Comparison of ENCODE assay signal across 13 mouse cellular contexts in the genomic region with DNA sequence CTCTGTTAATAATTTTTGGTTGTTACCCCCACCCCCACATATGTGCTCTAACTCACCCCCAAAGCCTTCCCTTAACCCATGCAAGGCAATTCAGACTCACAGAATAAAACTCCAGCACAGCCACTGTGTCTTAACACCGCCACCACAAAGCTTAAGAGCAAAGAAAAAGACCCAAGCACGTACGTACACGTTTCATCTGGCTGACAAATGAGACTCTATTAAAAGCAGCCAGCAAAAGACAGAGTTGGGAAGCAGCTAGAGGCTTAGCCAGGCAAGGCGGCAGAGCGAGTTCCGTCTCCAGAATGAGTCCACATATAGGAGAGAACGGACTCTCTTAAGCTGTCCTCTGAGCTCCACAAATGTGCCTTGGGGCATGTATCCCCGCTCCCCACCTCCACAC. TPM values are rescaled to one million over a fixed set of nuclear protein-coding genes. Genes with fewer than 3 reads are reported as not detected.
A peak's percentile ranks its signal among the peaks of the same experiment; 100 is the strongest.
DNase-seq lines count a peak whose midpoint lies in the region; ATAC-seq and TF ChIP-seq lines count a peak whose summit lies in the region.
"Had no signal": no experiment of that assay in that cellular context is flagged by ENCODE, and none has a peak within 500 bp of the region (broad histone marks: within the 10 kb centered on the region; RNA-seq: fewer than 3 reads in every experiment).

No protein-coding gene starts in this region.

- H3K4me2 ChIP-seq in heart, embryonic 11.5 days = no peak overlapping the region
- no peak overlapping the region for H3K4me2 ChIP-seq in intestine, embryonic 16.5 days (ENCODE audit: low read depth, low read length)

- H3K4me1 ChIP-seq in heart, embryonic 11.5 days (ENCODE audit: control insufficient read depth, insufficient read depth, low read length) = peaks cover 58% of the 10 kb centered on the region
- no peaks in the 10 kb centered on the region for H3K4me1 ChIP-seq in liver, adult 2 months (ENCODE audit: control insufficient read depth, insufficient read depth, low read length)
- H3K4me1 ChIP-seq in embryonic facial prominence, embryonic 10.5 days = peaks cover 66% of the 10 kb centered on the region
- peaks cover 17% of the 10 kb centered on the region for H3K4me1 ChIP-seq in small intestine, adult 2 months (ENCODE audit: control insufficient read depth, insufficient read depth, insufficient read length, low read length)
- H3K4me1 ChIP-seq in intestine, embryonic 16.5 days (ENCODE audit: control insufficient read depth, insufficient read depth, low read length) = peaks cover 13% of the 10 kb centered on the region

- H3K27me3 ChIP-seq in heart, embryonic 11.5 days (ENCODE audit: control insufficient read depth, insufficient read depth, low read length) = no peaks in the 10 kb centered on the region
- no peaks in the 10 kb centered on the region for H3K27me3 ChIP-seq in liver, adult 2 months (ENCODE audit: control insufficient read depth, insufficient read depth, low read length)
- H3K27me3 ChIP-seq in embryonic facial prominence, embryonic 10.5 days (replicated peaks; ENCODE audit: low read depth, poor library complexity, severe bottlenecking) = no peaks in the 10 kb centered on the region
- no peaks in the 10 kb centered on the region for H3K27me3 ChIP-seq in small intestine, adult 2 months (ENCODE audit: control insufficient read depth, insufficient read depth, low read length)
- H3K27me3 ChIP-seq in intestine, embryonic 16.5 days (replicated peaks; ENCODE audit: control insufficient read depth, insufficient read depth, low read length) = no peaks in the 10 kb centered on the region

- H3K36me3 ChIP-seq in heart, embryonic 11.5 days (ENCODE audit: control insufficient read depth, insufficient read depth, low read length) = no peaks in the 10 kb centered on the region
- no peaks in the 10 kb centered on the region for H3K36me3 ChIP-seq in liver, adult 2 months (ENCODE audit: control insufficient read depth, insufficient read depth, low read length)
- H3K36me3 ChIP-seq in embryonic facial prominence, embryonic 10.5 days (replicated peaks) = no peaks in the 10 kb centered on the region
- H3K36me3 ChIP-seq in small intestine, adult 2 months (ENCODE audit: control insufficient read depth, insufficient read depth, low read length) = no peaks in the 10 kb centered on the region
- no peaks in the 10 kb centered on the region for H3K36me3 ChIP-seq in intestine, embryonic 16.5 days (ENCODE audit: control insufficient read depth, insufficient read depth, low read length)

- WGBS in heart, embryonic 11.5 days (ENCODE audit: insufficient replicate concordance) = 73% methylated on average over 9 of the region's 9 CpGs
- WGBS in liver, adult 2 months = 92% methylated on average over 9 of the region's 9 CpGs
- WGBS in embryonic facial prominence, embryonic 10.5 days = 71% methylated on average over 9 of the region's 9 CpGs
- WGBS in small intestine, adult 2 months = 88% methylated on average over 9 of the region's 9 CpGs
- 69% methylated on average over 9 of the region's 9 CpGs for whole genome bisulfite sequencing in intestine, embryonic 16.5 days

- no peak overlapping the region for H3K4me3 ChIP-seq in heart, embryonic 11.5 days (ENCODE audit: low read depth, low read length)
- no peak overlapping the region for H3K4me3 ChIP-seq in liver, adult 2 months (ENCODE audit: insufficient read depth, low read depth, low read length)
- no peak overlapping the region for H3K4me3 ChIP-seq in embryonic facial prominence, embryonic 10.5 days
- H3K4me3 ChIP-seq in small intestine, adult 2 months (ENCODE audit: low read depth, low read length) = no peak overlapping the region
- no peak overlapping the region for H3K4me3 ChIP-seq in intestine, embryonic 16.5 days (ENCODE audit: low read length)
- H3K4me3 ChIP-seq: erythroblast, embryonic 14.5 days had no signal

- H3K9me3 ChIP-seq in heart, embryonic 11.5 days (replicated peaks; ENCODE audit: control insufficient read depth, low read length) = no peaks in the 10 kb centered on the region
- H3K9me3 ChIP-seq in embryonic facial prominence, embryonic 10.5 days = no peaks in the 10 kb centered on the region
- H3K9me3 ChIP-seq in intestine, embryonic 16.5 days (ENCODE audit: control insufficient read depth, low read length) = no peaks in the 10 kb centered on the region

- peak overlapping the region; percentile 36; the same call in 1 of the 2 replicates for H3K27ac ChIP-seq in heart, embryonic 11.5 days (ENCODE audit: low read depth, low read length)
- H3K27ac ChIP-seq in liver, adult 2 months (replicated peaks; ENCODE audit: insufficient read depth, low read depth, low read length) = peak overlapping the region; percentile 12; the same call in 1 of the 2 replicates
- H3K27ac ChIP-seq in embryonic facial prominence, embryonic 10.5 days (replicated peaks) = peak overlapping the region; percentile 0; the same call in 1 of the 2 replicates
- peak overlapping the region; percentile 34 for H3K27ac ChIP-seq in small intestine, adult 2 months (ENCODE audit: insufficient read depth, low read depth, low read length)
- no peak overlapping the region for H3K27ac ChIP-seq in intestine, embryonic 16.5 days (ENCODE audit: low read length)

- H3K9ac ChIP-seq in heart, embryonic 11.5 days (ENCODE audit: low read depth, low read length) = peak overlapping the region; percentile 16; the same call in 1 of the 2 replicates
- no peak overlapping the region for H3K9ac ChIP-seq in liver, adult 2 months (ENCODE audit: low read depth, low read length)
- no peak overlapping the region for H3K9ac ChIP-seq in intestine, embryonic 16.5 days (ENCODE audit: low read depth, low read length)

- no peak for TF ChIP-seq POLR2A in liver, adult 2 months (IDR thresholded peaks at IDR 0.05; ENCODE audit: extremely low read depth, insufficient read depth, low read length)
- no peak for TF ChIP-seq POLR2A in small intestine, adult 2 months (IDR thresholded peaks at IDR 0.05; ENCODE audit: low read depth, low read length)

- ATAC-seq in heart, embryonic 11.5 days (replicated peaks; ENCODE audit: insufficient number of reproducible peaks, low FRiP score, low TSS enrichment) = no peak
- ATAC-seq in intestine, embryonic 16.5 days = no peak
- ATAC-seq in activated CD4-positive, CD25-positive, alpha-beta regulatory T cell, adult 4 months = no peak

- no peak for TF ChIP-seq CTCF in liver, adult 2 months (IDR thresholded peaks at IDR 0.05; ENCODE audit: low read depth, low read length)
- TF ChIP-seq CTCF in small intestine, adult 2 months (IDR thresholded peaks at IDR 0.05; ENCODE audit: extremely low read depth, insufficient read length, insufficient replicate concordance, low read depth, low read length) = no peak

- no peaks in the 10 kb centered on the region for H3K79me2 ChIP-seq in liver, adult 2 months (ENCODE audit: control insufficient read depth, insufficient read depth, low read length)

- no peak for DNase-seq in heart, adult 9 months (ENCODE audit: low spot score in 2 of 2)
- no peak for DNase-seq in liver, adult 2 months (ENCODE audit: extremely low read depth, low read depth, low spot score)
- no peak for DNase-seq in liver
- DNase-seq in embryonic facial prominence, embryonic 10.5 days (ENCODE audit: low spot score) = no peak
- DNase-seq: cerebellum, adult 9-11 months; gastrocnemius, postnatal 14 days; kidney, postnatal 10 days; right cerebral cortex, adult 18-20 months had no signal

RNA-seq across cellular contexts. Expression of gene Sema4d, which starts 37.5 kb away (rescaled TPM):
- polyA plus RNA-seq in heart, embryonic 11.5 days (2014; fragmentation: Nextera tagmentation; extraction: Ambion mirVana) = 11.0 and 13.7 TPM in 2 replicates
- total RNA-seq in liver, adult 2 months (2014; rRNA removed) = 0.40 and 0.74 TPM in 2 replicates
- polyA plus RNA-seq in liver, adult 2 months (2012; rRNA removed) = 0.94 and 1.2 TPM in 2 replicates
- polyA plus RNA-seq in embryonic facial prominence, embryonic 10.5 days (2016; fragmentation: Nextera tagmentation; extraction: Ambion mirVana) = 6.8 and 7.8 TPM in 2 replicates
- 10.8 and 15.1 TPM in 2 replicates for polyA plus RNA-seq in small intestine, adult 2 months (2012; rRNA removed)
- 5.7 and 5.9 TPM in 2 replicates for polyA plus RNA-seq in intestine, embryonic 16.5 days (2015; fragmentation: Nextera tagmentation; extraction: Ambion mirVana)
- 100 to 1,000 TPM; 127 to 150 TPM for polyA plus RNA-seq in activated CD4-positive, CD25-positive, alpha-beta regulatory T cell, adult 4 months (2017; shearing (Covaris generic))
